Mouse (Mus musculus): Measurements from ENCODE around the gene Cel.

The Cel gene

GRCm38 (mm10) chr2:28525219-28525942, 37.8 kb downstream of the Cel start:
- no peak for TF ChIP-seq POU5F1 (IDR thresholded peaks at IDR 0.05; ENCODE audit: borderline replicate concordance, low read length)
- no peak for TF ChIP-seq CTCF (conservative IDR thresholded peaks at IDR 0.05; ENCODE audit: low read length)
- no peak for TF ChIP-seq NANOG (IDR thresholded peaks at IDR 0.05; ENCODE audit: borderline replicate concordance, low read length)
- Histone ChIP-seq H3K36me3 (ENCODE audit: insufficient read depth, low read length) (peaks cover 15% of the 10 kb centered on the region), H3K27me3 (ENCODE audit: insufficient read depth, low read length) (no peaks in the 10 kb centered on the region), H3K4me1 (replicated peaks; ENCODE audit: low read depth, low read length) (peaks cover 99% of the 10 kb centered on the region), H3K4me3 (replicated peaks; ENCODE audit: low read length) (peak overlapping the region; percentile 59), H3K9me3 (ENCODE audit: low read length) (no peaks in the 10 kb centered on the region)

- Histone ChIP-seq H3K27me3 (ENCODE audit: insufficient read depth, low read length) (no peaks in the 10 kb centered on the region), H3K4me1 (replicated peaks; ENCODE audit: low read depth, low read length) (peaks cover 99% of the 10 kb centered on the region), H3K9me3 (ENCODE audit: low read length) (no peaks in the 10 kb centered on the region), H3K4me3 (replicated peaks; ENCODE audit: low read length) (no peak overlapping the region), H3K36me3 (ENCODE audit: insufficient read depth, low read length) (peaks cover 18% of the 10 kb centered on the region)
- TF ChIP-seq POU5F1 (IDR thresholded peaks at IDR 0.05; ENCODE audit: borderline replicate concordance, low read length), result no peak
- no peak for TF ChIP-seq CTCF (conservative IDR thresholded peaks at IDR 0.05; ENCODE audit: low read length)
- TF ChIP-seq NANOG (IDR thresholded peaks at IDR 0.05; ENCODE audit: borderline replicate concordance, low read length), result no peak
Measured at GRCm38 (mm10) chr2:28524406-28524805, 38.8 kb downstream of the Cel start.

GRCm38 (mm10) chr2:28523643-28524117, 39.5 kb downstream of the Cel start:
- H3K4me1 ChIP-seq (replicated peaks; ENCODE audit: low read depth, low read length), result peaks cover 100% of the 10 kb centered on the region
- no peaks in the 10 kb centered on the region for H3K9me3 ChIP-seq (ENCODE audit: low read length)
- peaks cover 21% of the 10 kb centered on the region for H3K36me3 ChIP-seq (ENCODE audit: insufficient read depth, low read length)
- peak overlapping the region; percentile 20 for H3K4me3 ChIP-seq (replicated peaks; ENCODE audit: low read length)
- no peaks in the 10 kb centered on the region for H3K27me3 ChIP-seq (ENCODE audit: insufficient read depth, low read length)
- no peak for TF ChIP-seq POU5F1 (IDR thresholded peaks at IDR 0.05; ENCODE audit: borderline replicate concordance, low read length)
- TF ChIP-seq NANOG (IDR thresholded peaks at IDR 0.05; ENCODE audit: borderline replicate concordance, low read length), result no peak
- no peak for TF ChIP-seq CTCF (conservative IDR thresholded peaks at IDR 0.05; ENCODE audit: low read length)

GRCm38 (mm10) chr2:28522166-28522565, 41.0 kb downstream of the Cel start:
- Histone ChIP-seq H3K4me3 (replicated peaks; ENCODE audit: low read length) (no peak overlapping the region), H3K36me3 (ENCODE audit: insufficient read depth, low read length) (peaks cover 26% of the 10 kb centered on the region), H3K9me3 (ENCODE audit: low read length) (no peaks in the 10 kb centered on the region), H3K27me3 (ENCODE audit: insufficient read depth, low read length) (no peaks in the 10 kb centered on the region), H3K4me1 (replicated peaks; ENCODE audit: low read depth, low read length) (peaks cover 100% of the 10 kb centered on the region)
- TF ChIP-seq POU5F1 (IDR thresholded peaks at IDR 0.05; ENCODE audit: borderline replicate concordance, low read length) (no peak), NANOG (IDR thresholded peaks at IDR 0.05; ENCODE audit: borderline replicate concordance, low read length) (no peak), CTCF (conservative IDR thresholded peaks at IDR 0.05; ENCODE audit: low read length) (no peak)

- no peak overlapping the region for H3K4me3 ChIP-seq (replicated peaks; ENCODE audit: low read length)
- peaks cover 28% of the 10 kb centered on the region for H3K36me3 ChIP-seq (ENCODE audit: insufficient read depth, low read length)
- TF ChIP-seq POU5F1 (IDR thresholded peaks at IDR 0.05; ENCODE audit: borderline replicate concordance, low read length) (no peak), NANOG (IDR thresholded peaks at IDR 0.05; ENCODE audit: borderline replicate concordance, low read length) (no peak), CTCF (conservative IDR thresholded peaks at IDR 0.05; ENCODE audit: low read length) (no peak)
- no peaks in the 10 kb centered on the region for H3K27me3 ChIP-seq (ENCODE audit: insufficient read depth, low read length)
- no peaks in the 10 kb centered on the region for H3K9me3 ChIP-seq (ENCODE audit: low read length)
- H3K4me1 ChIP-seq (replicated peaks; ENCODE audit: low read depth, low read length), result peaks cover 99% of the 10 kb centered on the region
Measured at GRCm38 (mm10) chr2:28521571-28522151, 41.5 kb downstream of the Cel start.

GRCm38 (mm10) chr2:28520581-28520980, 42.6 kb downstream of the Cel start:
- no peaks in the 10 kb centered on the region for H3K9me3 ChIP-seq (ENCODE audit: low read length)
- 0 out of 2 replicates have a peak overlapping the region, but pooled peaks have one; percentile 10 for H3K4me3 ChIP-seq (replicated peaks; ENCODE audit: low read length)
- peaks cover 98% of the 10 kb centered on the region for H3K4me1 ChIP-seq (replicated peaks; ENCODE audit: low read depth, low read length)
- no peaks in the 10 kb centered on the region for H3K27me3 ChIP-seq (ENCODE audit: insufficient read depth, low read length)
- peaks cover 38% of the 10 kb centered on the region for H3K36me3 ChIP-seq (ENCODE audit: insufficient read depth, low read length)
- TF ChIP-seq POU5F1 (IDR thresholded peaks at IDR 0.05; ENCODE audit: borderline replicate concordance, low read length) (no peak), CTCF (conservative IDR thresholded peaks at IDR 0.05; ENCODE audit: low read length) (no peak), NANOG (IDR thresholded peaks at IDR 0.05; ENCODE audit: borderline replicate concordance, low read length) (no peak)

GRCm38 (mm10) chr2:28518231-28518630, 45.0 kb downstream of the Cel start:
- H3K9me3 ChIP-seq (ENCODE audit: low read length), result no peaks in the 10 kb centered on the region
- peaks cover 95% of the 10 kb centered on the region for H3K4me1 ChIP-seq (replicated peaks; ENCODE audit: low read depth, low read length)
- no peak overlapping the region for H3K4me3 ChIP-seq (replicated peaks; ENCODE audit: low read length)
- no peaks in the 10 kb centered on the region for H3K27me3 ChIP-seq (ENCODE audit: insufficient read depth, low read length)
- TF ChIP-seq CTCF (conservative IDR thresholded peaks at IDR 0.05; ENCODE audit: low read length) (no peak), NANOG (IDR thresholded peaks at IDR 0.05; ENCODE audit: borderline replicate concordance, low read length) (peak; percentile 23; the same call in 1 of the 2 replicates)
- H3K36me3 ChIP-seq (ENCODE audit: insufficient read depth, low read length), result peaks cover 44% of the 10 kb centered on the region

- TF ChIP-seq NANOG (IDR thresholded peaks at IDR 0.05; ENCODE audit: borderline replicate concordance, low read length) (no peak), CTCF (conservative IDR thresholded peaks at IDR 0.05; ENCODE audit: low read length) (peak; percentile 96), POU5F1 (IDR thresholded peaks at IDR 0.05; ENCODE audit: borderline replicate concordance, low read length) (no peak)
- peaks cover 90% of the 10 kb centered on the region for H3K4me1 ChIP-seq (replicated peaks; ENCODE audit: low read depth, low read length)
- peaks cover 39% of the 10 kb centered on the region for H3K36me3 ChIP-seq (ENCODE audit: insufficient read depth, low read length)
- no peak overlapping the region for H3K4me3 ChIP-seq (replicated peaks; ENCODE audit: low read length)
- no peaks in the 10 kb centered on the region for H3K9me3 ChIP-seq (ENCODE audit: low read length)
- 0 out of 2 replicates have a peak, but pooled peaks cover 4% of the 10 kb centered on the region for H3K27me3 ChIP-seq (ENCODE audit: insufficient read depth, low read length)
Measured at GRCm38 (mm10) chr2:28517206-28517909, 45.8 kb downstream of the Cel start.

Data from E14TG2a.4 (cell line).